Mouse (Mus musculus) liver, embryonic 14.5 days (tissue): ENCODE results near the gene Zyg11b.

Experiments
- CTCF ChIP-seq: IDR thresholded peaks from 2 replicates; pipeline ENCODE4 v1.5.1; 2016; ENCODE audit warnings: antibody characterized with exemption, low read depth, control low read depth
- EP300 ChIP-seq: IDR thresholded peaks from 2 replicates; pipeline ENCODE4 v1.6.1; 2016; ENCODE audit warnings: antibody characterized with exemption, low read depth

GRCm38 (mm10) chr4:108276973-108277372, 23.9 kb downstream of the Zyg11b start:
- TF ChIP-seq CTCF = no peak
- no peak for TF ChIP-seq EP300
